Mouse (Mus musculus): ENCODE measurements around the gene Ryr1. TPM values are rescaled to one million over a fixed set of nuclear protein-coding genes. Genes with fewer than 3 reads are reported as not detected.

Gene Ryr1
- polyA plus RNA-seq, 1 experiment from 2014 or later: 0.30 TPM

DNA sequence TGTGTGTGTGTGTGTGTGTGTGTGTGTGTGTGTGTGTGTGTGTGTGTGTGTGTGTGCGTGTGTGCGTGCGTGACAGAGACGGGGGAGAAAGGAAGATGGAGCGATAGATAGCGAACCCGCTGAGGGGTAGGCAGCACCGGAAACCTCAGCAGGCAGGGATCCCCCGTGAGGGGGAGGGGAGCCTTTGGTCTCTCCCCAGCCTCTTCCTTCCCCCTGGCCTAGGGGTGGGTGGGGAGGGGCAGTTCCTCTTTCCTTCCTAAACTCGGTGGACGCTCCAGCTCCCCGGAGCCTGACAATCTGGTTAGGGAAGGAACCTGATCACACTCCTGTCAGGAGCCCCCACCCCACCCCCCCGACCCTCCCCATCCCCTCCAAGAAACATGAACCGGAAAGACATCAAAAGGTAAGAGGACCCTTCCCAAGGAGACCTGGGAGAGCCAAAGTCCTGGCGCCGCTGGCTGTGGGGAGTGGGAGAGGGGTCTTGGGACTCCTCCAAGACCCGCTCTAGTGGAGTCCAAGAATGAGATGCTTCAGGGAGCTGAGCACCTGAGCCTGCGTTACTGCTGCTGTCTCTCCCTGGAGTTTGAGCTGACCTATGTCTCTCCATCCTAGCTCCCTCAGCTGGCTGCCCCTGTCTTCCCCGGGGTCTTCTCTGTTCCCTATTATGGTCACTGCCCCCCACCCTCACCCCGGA, 9.9 kb upstream of the Ryr1 start, which contains the start of gene Rasgrp4:
Gene Rasgrp4 (plus strand): TSS at position 159 of the 694 bp plus-strand sequence.
- no peaks in the 10 kb centered on the region for H3K4me1 ChIP-seq (ENCODE audit: control insufficient read depth, insufficient read depth, low read length)
- no peaks in the 10 kb centered on the region for H3K27me3 ChIP-seq (ENCODE audit: control insufficient read depth, insufficient read depth, low read length)
- peak within 1 kb of the TSS; percentile 17 for H3K4me3 ChIP-seq (ENCODE audit: low read depth, low read length)
- peak within 1 kb of the TSS; percentile 41 for H3K4me2 ChIP-seq (replicated peaks; ENCODE audit: low read depth, low read length)
- peak; percentile 65 for ATAC-seq (ENCODE audit: insufficient number of reproducible peaks, insufficient read depth, low FRiP score, low read depth)
- WGBS: 0% methylated on average over 17 of the region's 20 CpGs
- H3K9me3 ChIP-seq (ENCODE audit: control insufficient read depth, low read depth, low read length): no peaks in the 10 kb centered on the region
- no peak within 1 kb of the TSS for H3K27ac ChIP-seq (ENCODE audit: low read length)
- no peak within 1 kb of the TSS for H3K9ac ChIP-seq (replicated peaks; ENCODE audit: low read depth, low read length)
- H3K36me3 ChIP-seq (ENCODE audit: control insufficient read depth, insufficient read depth, low read length): no peaks in the 10 kb centered on the region

GRCm38 (mm10) chr7:29134230-29134629, 9.3 kb upstream of the Ryr1 start:
- 3% methylated on average over 4 of the region's 4 CpGs for WGBS
- H3K4me3 ChIP-seq (ENCODE audit: low read depth, low read length): peak overlapping the region; percentile 17; the same call in 1 of the 2 replicates
- H3K9me3 ChIP-seq (ENCODE audit: control insufficient read depth, low read depth, low read length): no peaks in the 10 kb centered on the region
- no peak for ATAC-seq (ENCODE audit: insufficient number of reproducible peaks, insufficient read depth, low FRiP score, low read depth)
- no peaks in the 10 kb centered on the region for H3K36me3 ChIP-seq (ENCODE audit: control insufficient read depth, insufficient read depth, low read length)
- H3K4me1 ChIP-seq (ENCODE audit: control insufficient read depth, insufficient read depth, low read length): no peaks in the 10 kb centered on the region
- no peaks in the 10 kb centered on the region for H3K27me3 ChIP-seq (ENCODE audit: control insufficient read depth, insufficient read depth, low read length)
- H3K9ac ChIP-seq (replicated peaks; ENCODE audit: low read depth, low read length): no peak overlapping the region
- H3K4me2 ChIP-seq (replicated peaks; ENCODE audit: low read depth, low read length): peak overlapping the region; percentile 41
- H3K27ac ChIP-seq (ENCODE audit: low read length): no peak overlapping the region

GRCm38 (mm10) chr7:29128725-29129124, 3.7 kb upstream of the Ryr1 start:
- no peak overlapping the region for H3K4me3 ChIP-seq (ENCODE audit: low read depth, low read length)
- H3K36me3 ChIP-seq (ENCODE audit: control insufficient read depth, insufficient read depth, low read length): no peaks in the 10 kb centered on the region
- H3K4me1 ChIP-seq (ENCODE audit: control insufficient read depth, insufficient read depth, low read length): peaks cover 11% of the 10 kb centered on the region; the same call in 1 of the 2 replicates
- no peak overlapping the region for H3K27ac ChIP-seq (ENCODE audit: low read length)
- no peaks in the 10 kb centered on the region for H3K9me3 ChIP-seq (ENCODE audit: control insufficient read depth, low read depth, low read length)
- H3K9ac ChIP-seq (replicated peaks; ENCODE audit: low read depth, low read length): no peak overlapping the region
- 60% methylated on average over 2 of the region's 2 CpGs for WGBS
- no peaks in the 10 kb centered on the region for H3K27me3 ChIP-seq (ENCODE audit: control insufficient read depth, insufficient read depth, low read length)
- no peak for ATAC-seq (ENCODE audit: insufficient number of reproducible peaks, insufficient read depth, low FRiP score, low read depth)
- H3K4me2 ChIP-seq (replicated peaks; ENCODE audit: low read depth, low read length): no peak overlapping the region

DNA sequence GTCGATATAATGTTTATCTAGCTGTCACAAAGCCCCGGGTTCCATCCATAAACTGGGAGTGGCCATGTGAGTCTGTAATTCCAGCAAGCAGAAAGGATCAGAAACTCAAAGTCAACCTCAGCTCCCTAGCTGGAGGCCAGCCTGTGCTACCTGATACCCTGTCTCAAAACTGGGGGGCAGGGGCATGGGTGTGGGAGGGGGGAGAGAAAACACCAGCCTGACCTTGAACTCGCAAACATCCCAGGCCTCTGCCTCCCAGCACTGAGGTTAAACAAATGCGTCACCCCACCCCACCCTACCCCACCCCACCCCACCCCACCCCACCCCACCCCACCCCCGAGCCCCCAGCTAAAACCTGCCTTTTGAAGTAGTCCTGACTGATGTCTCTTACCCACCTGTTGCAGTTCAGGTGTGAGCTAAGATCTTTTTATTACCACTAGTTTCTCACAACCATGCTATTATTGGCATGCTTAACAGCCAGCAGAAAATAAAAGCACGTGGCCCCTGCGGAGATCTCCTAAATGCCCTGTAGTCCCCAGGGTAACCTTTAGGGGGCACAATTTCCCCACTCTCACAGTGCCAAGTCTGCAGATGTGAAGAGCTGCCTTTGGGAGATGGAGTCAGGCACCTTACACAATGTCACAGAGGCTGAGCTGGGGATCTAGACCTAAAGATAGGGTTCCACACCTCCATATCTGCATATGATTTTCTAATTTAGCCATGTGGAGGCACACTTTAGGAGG, 1.4 kb upstream of the Ryr1 start:
- H3K9ac ChIP-seq (replicated peaks; ENCODE audit: low read depth, low read length): no peak overlapping the region
- ATAC-seq (ENCODE audit: insufficient number of reproducible peaks, insufficient read depth, low FRiP score, low read depth): no peak
- no peak overlapping the region for H3K27ac ChIP-seq (ENCODE audit: low read length)
- H3K4me2 ChIP-seq (replicated peaks; ENCODE audit: low read depth, low read length): no peak overlapping the region
- no peaks in the 10 kb centered on the region for H3K9me3 ChIP-seq (ENCODE audit: control insufficient read depth, low read depth, low read length)
- no peak overlapping the region for H3K4me3 ChIP-seq (ENCODE audit: low read depth, low read length)
- 16% methylated on average over 7 of the region's 7 CpGs for WGBS
- H3K4me1 ChIP-seq (ENCODE audit: control insufficient read depth, insufficient read depth, low read length): peaks cover 16% of the 10 kb centered on the region; the same call in 1 of the 2 replicates
- H3K36me3 ChIP-seq (ENCODE audit: control insufficient read depth, insufficient read depth, low read length): no peaks in the 10 kb centered on the region
- H3K27me3 ChIP-seq (ENCODE audit: control insufficient read depth, insufficient read depth, low read length): no peaks in the 10 kb centered on the region

DNA sequence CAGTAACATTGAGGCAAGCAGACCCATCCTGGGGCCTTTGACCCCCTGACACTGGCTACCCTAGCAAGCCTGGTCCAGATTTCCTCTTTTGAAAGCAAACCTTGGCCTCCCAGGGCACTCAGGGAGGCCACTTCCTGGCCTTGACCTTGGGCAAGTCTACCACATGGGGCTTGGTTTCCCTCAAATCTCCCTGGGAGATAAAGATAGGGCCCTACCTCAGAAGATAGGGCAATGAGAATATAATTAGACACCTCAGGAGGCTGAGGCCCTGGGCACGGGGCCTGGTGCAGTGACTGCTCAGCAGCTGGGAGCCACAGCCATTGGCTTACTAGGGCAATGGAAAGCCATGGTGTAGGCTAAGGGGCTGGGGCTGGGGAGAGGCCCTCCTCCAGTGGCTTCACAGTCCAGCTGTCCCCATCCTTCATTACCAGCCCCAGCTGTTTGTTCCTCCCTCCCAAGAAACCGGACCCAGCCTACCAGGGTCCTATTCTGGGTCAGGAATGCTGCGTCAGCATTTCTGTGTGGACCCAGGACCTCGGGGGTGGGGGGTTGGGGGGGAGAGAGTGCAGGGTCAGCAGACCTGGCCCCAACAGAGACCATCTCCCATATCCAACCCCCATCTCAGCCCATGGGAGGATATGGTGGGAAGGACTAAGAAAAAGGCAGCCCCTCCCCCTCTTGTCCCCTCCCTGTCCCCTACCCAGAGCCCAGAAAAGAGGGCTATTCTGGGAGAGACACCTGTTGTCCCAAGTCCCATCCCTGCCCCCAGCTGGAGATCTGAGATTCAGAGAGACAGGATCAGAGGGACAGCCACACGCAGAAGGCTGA, 1.2 kb downstream of the Ryr1 start:
- Histone ChIP-seq H3K4me1 (ENCODE audit: control insufficient read depth, insufficient read depth, low read length) (peaks cover 16% of the 10 kb centered on the region; the same call in 1 of the 2 replicates), H3K4me3 (ENCODE audit: low read depth, low read length) (no peak overlapping the region), H3K27me3 (ENCODE audit: control insufficient read depth, insufficient read depth, low read length) (no peaks in the 10 kb centered on the region), H3K9me3 (ENCODE audit: control insufficient read depth, low read depth, low read length) (no peaks in the 10 kb centered on the region), H3K27ac (ENCODE audit: low read length) (no peak overlapping the region), H3K4me2 (replicated peaks; ENCODE audit: low read depth, low read length) (peak overlapping the region; percentile 78; the same call in 1 of the 2 replicates), H3K36me3 (ENCODE audit: control insufficient read depth, insufficient read depth, low read length) (no peaks in the 10 kb centered on the region), H3K9ac (replicated peaks; ENCODE audit: low read depth, low read length) (no peak overlapping the region)
- WGBS: 47% methylated on average over 5 of the region's 5 CpGs
- ATAC-seq (ENCODE audit: insufficient number of reproducible peaks, insufficient read depth, low FRiP score, low read depth): no peak

DNA sequence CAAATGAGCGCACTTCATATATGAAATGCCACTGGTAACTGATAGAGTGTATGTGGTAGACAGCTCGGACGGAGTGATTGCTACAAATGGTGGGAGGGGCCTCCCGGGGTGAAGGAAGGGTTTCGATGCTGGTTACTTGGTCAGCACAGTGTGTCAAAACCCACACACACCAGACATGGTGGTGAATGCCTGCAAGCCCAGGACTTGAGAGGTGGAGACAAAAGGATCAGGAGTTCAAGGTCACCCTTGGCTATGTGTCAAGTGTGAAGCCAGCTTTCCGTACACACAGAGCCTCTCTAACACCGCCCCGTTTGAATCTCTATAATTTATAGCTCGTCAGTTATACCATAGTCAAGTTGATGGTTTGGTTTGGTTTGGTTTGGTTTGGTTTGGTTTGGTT, 2.2 kb downstream of the Ryr1 start:
- Histone ChIP-seq H3K4me1 (ENCODE audit: control insufficient read depth, insufficient read depth, low read length) (peaks cover 16% of the 10 kb centered on the region; the same call in 1 of the 2 replicates), H3K9me3 (ENCODE audit: control insufficient read depth, low read depth, low read length) (no peaks in the 10 kb centered on the region), H3K27ac (ENCODE audit: low read length) (no peak overlapping the region), H3K4me2 (replicated peaks; ENCODE audit: low read depth, low read length) (no peak overlapping the region), H3K27me3 (ENCODE audit: control insufficient read depth, insufficient read depth, low read length) (no peaks in the 10 kb centered on the region), H3K4me3 (ENCODE audit: low read depth, low read length) (no peak overlapping the region), H3K36me3 (ENCODE audit: control insufficient read depth, insufficient read depth, low read length) (no peaks in the 10 kb centered on the region), H3K9ac (replicated peaks; ENCODE audit: low read depth, low read length) (no peak overlapping the region)
- 91% methylated on average over 9 of the region's 9 CpGs for WGBS
- ATAC-seq (ENCODE audit: insufficient number of reproducible peaks, insufficient read depth, low FRiP score, low read depth): no peak

DNA sequence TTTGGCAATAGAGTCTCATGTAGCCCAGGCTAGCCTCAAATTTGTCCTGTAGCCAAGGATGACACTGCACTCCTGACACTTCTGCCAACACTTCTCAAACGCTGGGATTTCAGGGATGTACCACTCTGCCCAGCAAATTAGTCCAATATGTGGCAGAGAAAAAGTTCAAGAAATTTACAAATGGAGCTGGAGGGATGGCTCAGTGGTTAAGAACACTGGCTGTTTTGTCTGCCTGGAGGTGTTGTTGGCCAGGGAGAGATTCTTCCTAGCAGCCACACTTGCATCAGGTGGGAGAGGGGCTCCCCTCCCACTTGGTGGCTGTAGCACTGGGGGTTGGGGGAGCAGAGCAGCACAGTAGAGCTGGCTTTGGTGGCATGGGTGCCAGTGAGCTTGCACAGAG, 5.5 kb downstream of the Ryr1 start:
- Histone ChIP-seq H3K27ac (ENCODE audit: low read length) (no peak overlapping the region), H3K4me3 (ENCODE audit: low read depth, low read length) (no peak overlapping the region), H3K36me3 (ENCODE audit: control insufficient read depth, insufficient read depth, low read length) (no peaks in the 10 kb centered on the region), H3K4me1 (ENCODE audit: control insufficient read depth, insufficient read depth, low read length) (peaks cover 10% of the 10 kb centered on the region; the same call in 1 of the 2 replicates), H3K27me3 (ENCODE audit: control insufficient read depth, insufficient read depth, low read length) (no peaks in the 10 kb centered on the region), H3K9me3 (ENCODE audit: control insufficient read depth, low read depth, low read length) (no peaks in the 10 kb centered on the region), H3K4me2 (replicated peaks; ENCODE audit: low read depth, low read length) (no peak overlapping the region), H3K9ac (replicated peaks; ENCODE audit: low read depth, low read length) (no peak overlapping the region)
- no peak for ATAC-seq (ENCODE audit: insufficient number of reproducible peaks, insufficient read depth, low FRiP score, low read depth)
- 68% methylated on average over 1 of the region's 1 CpGs for WGBS

GRCm38 (mm10) chr7:29118142-29118851, 6.7 kb downstream of the Ryr1 start:
- Histone ChIP-seq H3K27ac (ENCODE audit: low read length) (no peak overlapping the region), H3K4me2 (replicated peaks; ENCODE audit: low read depth, low read length) (no peak overlapping the region), H3K9me3 (ENCODE audit: control insufficient read depth, low read depth, low read length) (no peaks in the 10 kb centered on the region), H3K4me1 (ENCODE audit: control insufficient read depth, insufficient read depth, low read length) (0 out of 2 replicates have a peak, but pooled peaks cover under 1% of the 10 kb centered on the region), H3K27me3 (ENCODE audit: control insufficient read depth, insufficient read depth, low read length) (no peaks in the 10 kb centered on the region), H3K9ac (replicated peaks; ENCODE audit: low read depth, low read length) (no peak overlapping the region), H3K36me3 (ENCODE audit: control insufficient read depth, insufficient read depth, low read length) (no peaks in the 10 kb centered on the region), H3K4me3 (ENCODE audit: low read depth, low read length) (no peak overlapping the region)
- WGBS: 15% methylated on average over 18 of the region's 18 CpGs
- no peak for ATAC-seq (ENCODE audit: insufficient number of reproducible peaks, insufficient read depth, low FRiP score, low read depth)

Data from stomach, embryonic 14.5 days (tissue).